Mouse (Mus musculus): ENCODE data around the gene Ina. TPM values are rescaled to one million over a fixed set of nuclear protein-coding genes. Genes with fewer than 3 reads are reported as not detected.
"Not testable (repeated sequence)": the region's sequence is repeated elsewhere in the genome, so short reads cannot be mapped to it uniquely, and the experiment has no call there.

The Ina gene
- polyA plus RNA-seq, 1 experiment from 2014 or later: 204 TPM

GRCm38 (mm10) chr19:46976743-46977142, 37.8 kb upstream of the Ina start:
- H3K4me2 ChIP-seq: no peak overlapping the region
- peaks cover 15% of the 10 kb centered on the region for H3K4me1 ChIP-seq
- H3K9me3 ChIP-seq: no peaks in the 10 kb centered on the region
- H3K27me3 ChIP-seq: no peaks in the 10 kb centered on the region
- no peak overlapping the region for H3K4me3 ChIP-seq (replicated peaks)
- no peak overlapping the region for H3K27ac ChIP-seq
- no peaks in the 10 kb centered on the region for H3K36me3 ChIP-seq (replicated peaks)
- H3K9ac ChIP-seq: no peak overlapping the region
- no peak for ATAC-seq (ENCODE audit: low FRiP score)
- WGBS: 79% methylated on average over 2 of the region's 2 CpGs

- H3K9ac ChIP-seq: no peak overlapping the region
- H3K9me3 ChIP-seq: no peaks in the 10 kb centered on the region
- no peak overlapping the region for H3K4me2 ChIP-seq
- H3K27me3 ChIP-seq: no peaks in the 10 kb centered on the region
- no peak for ATAC-seq (ENCODE audit: low FRiP score)
- WGBS: 34% methylated on average over 6 of the region's 6 CpGs
- no peaks in the 10 kb centered on the region for H3K36me3 ChIP-seq (replicated peaks)
- peaks cover 8% of the 10 kb centered on the region; the same call in 1 of the 2 replicates for H3K4me1 ChIP-seq
- no peak overlapping the region for H3K27ac ChIP-seq
- H3K4me3 ChIP-seq (replicated peaks): no peak overlapping the region
Observed at GRCm38 (mm10) chr19:46977460-46977859, 37.0 kb upstream of the Ina start.

GRCm38 (mm10) chr19:46978069-46978468, 36.4 kb upstream of the Ina start:
- 96% methylated on average over 3 of the region's 3 CpGs for WGBS
- not testable (repeated sequence) for H3K4me3 ChIP-seq (replicated peaks); H3K27ac ChIP-seq; H3K27me3 ChIP-seq; H3K4me1 ChIP-seq; ATAC-seq (ENCODE audit: low FRiP score); H3K9me3 ChIP-seq; H3K4me2 ChIP-seq; H3K36me3 ChIP-seq (replicated peaks); H3K9ac ChIP-seq

- H3K27ac ChIP-seq: no peak overlapping the region
Observed at GRCm38 (mm10) chr19:46978920-46979780, 35.3 kb upstream of the Ina start.

GRCm38 (mm10) chr19:46979781-46980105, 34.8 kb upstream of the Ina start:
- 73% methylated on average over 3 of the region's 3 CpGs for WGBS
- peaks cover 10% of the 10 kb centered on the region; the same call in 1 of the 2 replicates for H3K4me1 ChIP-seq
- ATAC-seq (ENCODE audit: low FRiP score): no peak
- no peak overlapping the region for H3K9ac ChIP-seq
- no peaks in the 10 kb centered on the region for H3K36me3 ChIP-seq (replicated peaks)
- H3K9me3 ChIP-seq: no peaks in the 10 kb centered on the region
- H3K27me3 ChIP-seq: no peaks in the 10 kb centered on the region
- H3K4me3 ChIP-seq (replicated peaks): no peak overlapping the region
- no peak overlapping the region for H3K4me2 ChIP-seq
- no peak overlapping the region for H3K27ac ChIP-seq

More at GRCm38 (mm10) chr19:46978920-46979780, 35.3 kb upstream of the Ina start:
- no peaks in the 10 kb centered on the region for H3K27me3 ChIP-seq
- ATAC-seq (ENCODE audit: low FRiP score): no peak
- H3K4me1 ChIP-seq: peaks cover 10% of the 10 kb centered on the region; the same call in 1 of the 2 replicates
- no peaks in the 10 kb centered on the region for H3K9me3 ChIP-seq
- 88% methylated on average over 17 of the region's 17 CpGs for WGBS
- no peaks in the 10 kb centered on the region for H3K36me3 ChIP-seq (replicated peaks)
- H3K4me2 ChIP-seq: no peak overlapping the region
- H3K9ac ChIP-seq: no peak overlapping the region
- H3K4me3 ChIP-seq (replicated peaks): no peak overlapping the region

DNA sequence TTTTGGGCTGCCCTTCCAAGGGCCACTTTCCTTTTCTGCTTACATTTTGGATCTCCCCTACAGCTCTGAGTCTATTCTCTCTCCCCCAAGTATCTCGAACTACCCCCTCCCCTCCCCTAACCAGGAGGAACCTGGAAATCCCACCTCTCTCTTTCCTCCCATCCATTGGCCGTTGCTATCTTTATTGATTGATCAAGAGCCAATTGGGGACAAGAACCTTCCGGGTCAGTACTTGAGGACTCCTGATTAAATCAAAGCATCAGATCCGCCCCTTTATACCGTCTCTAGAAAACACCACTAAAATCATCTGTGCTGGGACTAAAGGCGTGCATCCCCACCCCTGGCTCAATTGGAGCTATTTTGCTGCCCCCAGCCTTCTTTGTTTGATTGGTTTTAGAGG, 33.0 kb upstream of the Ina start:
- H3K4me3 ChIP-seq (replicated peaks): no peak overlapping the region
- WGBS: 42% methylated on average over 6 of the region's 6 CpGs
- peaks cover 10% of the 10 kb centered on the region; the same call in 1 of the 2 replicates for H3K4me1 ChIP-seq
- H3K9me3 ChIP-seq: no peaks in the 10 kb centered on the region
- no peak overlapping the region for H3K9ac ChIP-seq
- H3K4me2 ChIP-seq: no peak overlapping the region
- ATAC-seq (ENCODE audit: low FRiP score): no peak
- H3K27ac ChIP-seq: no peak overlapping the region
- no peaks in the 10 kb centered on the region for H3K27me3 ChIP-seq
- no peaks in the 10 kb centered on the region for H3K36me3 ChIP-seq (replicated peaks)

- Histone ChIP-seq H3K27me3 (no peaks in the 10 kb centered on the region), H3K9me3 (no peaks in the 10 kb centered on the region), H3K9ac (no peak overlapping the region), H3K4me2 (no peak overlapping the region), H3K4me3 (replicated peaks) (no peak overlapping the region), H3K27ac (no peak overlapping the region), H3K36me3 (replicated peaks) (no peaks in the 10 kb centered on the region), H3K4me1 (peaks cover 7% of the 10 kb centered on the region)
- no peak for ATAC-seq (ENCODE audit: low FRiP score)
- 51% methylated on average over 14 of the region's 14 CpGs for WGBS
Observed at GRCm38 (mm10) chr19:46983352-46983965, 31.0 kb upstream of the Ina start.

- no peak for ATAC-seq (ENCODE audit: low FRiP score)
- Histone ChIP-seq H3K36me3 (replicated peaks) (no peaks in the 10 kb centered on the region), H3K4me1 (peaks cover 13% of the 10 kb centered on the region), H3K4me3 (replicated peaks) (no peak overlapping the region), H3K4me2 (no peak overlapping the region), H3K9ac (no peak overlapping the region), H3K27me3 (no peaks in the 10 kb centered on the region), H3K27ac (no peak overlapping the region), H3K9me3 (no peaks in the 10 kb centered on the region)
- 67% methylated on average over 11 of the region's 11 CpGs for WGBS
Observed at GRCm38 (mm10) chr19:46983966-46984380, 30.5 kb upstream of the Ina start.

DNA sequence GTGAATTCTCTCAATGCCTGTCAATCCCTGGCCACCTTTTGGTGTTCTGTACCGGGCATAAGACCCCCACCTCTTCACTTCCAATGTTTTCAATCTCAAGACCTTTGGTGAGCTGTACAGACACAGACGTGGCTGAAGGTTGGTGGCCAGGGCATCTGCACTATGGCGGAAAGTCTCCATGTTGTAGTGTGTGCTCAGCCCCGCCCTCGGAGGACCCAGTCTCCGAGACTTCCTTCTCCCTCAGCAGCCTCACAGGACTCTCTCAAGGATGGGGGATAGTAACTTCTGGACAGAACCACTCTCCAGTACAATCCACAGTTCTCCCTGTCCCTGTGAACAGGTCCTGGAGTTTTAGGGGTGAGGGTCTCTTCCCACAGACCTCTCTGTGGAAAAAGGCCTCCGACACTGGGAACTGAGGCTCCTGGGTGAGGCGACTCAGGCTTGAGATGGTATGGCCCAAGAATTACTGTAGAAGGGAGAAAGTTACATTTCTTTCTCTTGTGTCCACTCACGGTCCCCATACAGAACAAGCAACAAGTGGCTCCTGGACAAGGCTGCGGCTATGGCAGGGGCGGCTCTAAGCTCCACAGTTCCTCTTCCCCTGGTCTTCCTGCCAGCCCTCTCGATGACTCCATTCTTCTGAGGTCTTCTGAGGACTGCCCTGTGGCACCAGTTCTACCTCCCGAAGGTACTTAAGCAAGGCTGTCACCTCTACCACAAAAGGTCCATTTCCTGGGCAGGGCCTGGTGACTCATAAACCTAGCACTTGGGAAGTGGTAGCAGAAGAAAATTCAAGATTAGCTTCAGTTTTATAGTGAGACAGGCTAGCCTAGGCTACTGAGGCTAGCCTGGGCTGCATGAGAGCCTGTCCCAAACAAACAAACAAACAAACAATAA, 29.5 kb upstream of the Ina start:
- H3K4me3 ChIP-seq (replicated peaks): no peak overlapping the region
- H3K27me3 ChIP-seq: no peaks in the 10 kb centered on the region
- H3K9ac ChIP-seq: no peak overlapping the region
- H3K27ac ChIP-seq: no peak overlapping the region
- no peak overlapping the region for H3K4me2 ChIP-seq
- ATAC-seq (ENCODE audit: low FRiP score): no peak
- no peaks in the 10 kb centered on the region for H3K9me3 ChIP-seq
- no peaks in the 10 kb centered on the region for H3K36me3 ChIP-seq (replicated peaks)
- H3K4me1 ChIP-seq: peaks cover 14% of the 10 kb centered on the region
- WGBS: 89% methylated on average over 13 of the region's 13 CpGs

DNA sequence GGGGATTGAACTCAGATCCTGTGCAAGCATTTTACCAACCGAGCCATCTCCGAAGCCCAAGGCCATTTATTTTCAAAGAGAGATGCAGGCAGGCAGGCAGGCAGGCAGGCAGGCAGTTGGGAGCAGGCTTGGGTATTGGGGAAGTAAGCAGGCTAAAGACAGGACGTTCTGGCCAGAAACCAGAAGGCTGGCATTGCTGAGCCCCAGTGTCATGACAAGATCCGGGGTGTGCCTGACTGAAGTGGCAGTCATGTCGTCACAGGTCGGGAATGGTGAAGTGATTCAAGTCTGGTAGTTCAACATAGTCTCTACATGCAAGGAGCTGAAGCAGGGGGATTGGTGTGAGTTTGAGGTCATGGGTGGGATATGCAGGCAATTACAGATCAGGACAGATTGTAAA, 26.9 kb upstream of the Ina start:
- ATAC-seq (ENCODE audit: low FRiP score): no peak
- Histone ChIP-seq H3K4me1 (peaks cover 14% of the 10 kb centered on the region), H3K9me3 (no peaks in the 10 kb centered on the region), H3K4me2 (no peak overlapping the region), H3K27ac (no peak overlapping the region), H3K9ac (no peak overlapping the region), H3K4me3 (replicated peaks) (no peak overlapping the region), H3K36me3 (replicated peaks) (no peaks in the 10 kb centered on the region), H3K27me3 (no peaks in the 10 kb centered on the region)
- WGBS: 90% methylated on average over 6 of the region's 6 CpGs

- H3K27ac ChIP-seq: no peak overlapping the region; the same call in 1 of the 2 replicates
- no peak overlapping the region for H3K9ac ChIP-seq
- ATAC-seq (ENCODE audit: low FRiP score): no peak
Observed at GRCm38 (mm10) chr19:46988231-46989087, 26.0 kb upstream of the Ina start.

More at GRCm38 (mm10) chr19:46988231-46989087, 26.0 kb upstream of the Ina start:
- H3K36me3 ChIP-seq (replicated peaks): no peaks in the 10 kb centered on the region
- no peak overlapping the region for H3K4me3 ChIP-seq (replicated peaks)
- peaks cover 14% of the 10 kb centered on the region for H3K4me1 ChIP-seq
- no peaks in the 10 kb centered on the region for H3K9me3 ChIP-seq
- H3K4me2 ChIP-seq: no peak overlapping the region
- H3K27me3 ChIP-seq: no peaks in the 10 kb centered on the region
- WGBS: 58% methylated on average over 16 of the region's 16 CpGs

Data from forebrain, embryonic 12.5 days (tissue).